Comparison of ENCODE assay signal across 28 mouse cellular contexts in genomic region chr5:140935848-140936247, GRCm38 (mm10).
"Had no signal": no experiment of that assay in that cellular context is flagged by ENCODE, and none has a peak within 500 bp of the region (broad histone marks: within the 10 kb centered on the region; RNA-seq: fewer than 3 reads in every experiment).

No protein-coding gene starts in this region.

- H3K27ac ChIP-seq: embryonic facial prominence, embryonic 10.5 days; embryonic facial prominence, embryonic 12.5 days; embryonic facial prominence, embryonic 13.5 days; embryonic facial prominence, embryonic 15.5 days; forebrain, embryonic 10.5 days; forebrain, embryonic 12.5 days; forebrain, embryonic 13.5 days; forebrain, embryonic 15.5 days; gastrocnemius, adult 2 months had no signal

- H3K4me1 ChIP-seq: embryonic facial prominence, embryonic 12.5 days had no signal

- H3K27me3 ChIP-seq: embryonic facial prominence, embryonic 12.5 days; embryonic facial prominence, embryonic 13.5 days; embryonic facial prominence, embryonic 15.5 days had no signal

- DNase-seq: cerebellum, adult 18-20 months; cerebellum, adult 2 months; cerebellum, adult 8-10 months; cerebellum, adult 9-10 months; cerebellum, adult 9-11 months; cerebellum, postnatal 10 days; cerebellum, postnatal 14 days; cerebellum, postnatal 25 days; cerebellum, postnatal 36 days; embryo, embryonic 11 days; forebrain, postnatal 0 days; gastrocnemius, adult 2 months; gastrocnemius, postnatal 10 days; gastrocnemius, postnatal 14 days; gastrocnemius, postnatal 25 days; gastrocnemius, postnatal 36 days; heart, adult 11 months had no signal

- H3K4me2 ChIP-seq: embryonic facial prominence, embryonic 12.5 days; embryonic facial prominence, embryonic 13.5 days; embryonic facial prominence, embryonic 15.5 days; forebrain, embryonic 12.5 days; forebrain, embryonic 13.5 days; forebrain, embryonic 15.5 days had no signal

- H3K4me3 ChIP-seq: embryonic facial prominence, embryonic 10.5 days; embryonic facial prominence, embryonic 12.5 days; embryonic facial prominence, embryonic 13.5 days; embryonic facial prominence, embryonic 15.5 days; erythroblast, embryonic 14.5 days; forebrain, embryonic 10.5 days; forebrain, embryonic 12.5 days; forebrain, embryonic 13.5 days; forebrain, embryonic 15.5 days; gastrocnemius, adult 2 months had no signal

- H3K9me3 ChIP-seq: embryonic facial prominence, embryonic 10.5 days; embryonic facial prominence, embryonic 12.5 days; embryonic facial prominence, embryonic 13.5 days; embryonic facial prominence, embryonic 15.5 days; forebrain, embryonic 10.5 days; forebrain, embryonic 12.5 days; forebrain, embryonic 15.5 days had no signal

- H3K9ac ChIP-seq: embryonic facial prominence, embryonic 12.5 days; embryonic facial prominence, embryonic 13.5 days; embryonic facial prominence, embryonic 15.5 days; forebrain, embryonic 12.5 days; forebrain, embryonic 13.5 days; forebrain, embryonic 15.5 days; forebrain, postnatal 0 days had no signal

- ATAC-seq: forebrain, embryonic 13.5 days; forebrain, embryonic 14.5 days; forebrain, embryonic 15.5 days; forebrain, embryonic 16.5 days; forebrain, postnatal 0 days had no signal

- H3K36me3 ChIP-seq: embryonic facial prominence, embryonic 10.5 days; embryonic facial prominence, embryonic 12.5 days; embryonic facial prominence, embryonic 13.5 days; embryonic facial prominence, embryonic 15.5 days; forebrain, embryonic 10.5 days; forebrain, embryonic 12.5 days; forebrain, embryonic 15.5 days had no signal
